Mouse (Mus musculus) limb, embryonic 12.5 days (tissue): ENCODE results near the gene Pard3. TPM values are rescaled to one million over a fixed set of nuclear protein-coding genes. Genes with fewer than 3 reads are reported as not detected.

Experiments
- ATAC-seq: fragments of 200-750 bp; cut with Nextera tagmentation; 2 replicates; pipeline ENCODE4 v1.8.0; 2017; ENCODE audit warnings: low read depth, moderate TSS enrichment; ENCODE audit not compliant: insufficient number of reproducible peaks, insufficient read depth, low FRiP score, low TSS enrichment
- H3K27ac ChIP-seq: fragments of 300-500 bp; sonication (generic); 2 replicates; pipeline ENCODE4 v1.5.1; 2016; ENCODE audit warnings: mild to moderate bottlenecking, moderate library complexity
- H3K27me3 ChIP-seq: fragments of 300-500 bp; sonication (generic); 2 replicates; pipeline ENCODE4 v1.6.1; 2016; ENCODE audit warnings: mild to moderate bottlenecking, moderate library complexity
- H3K36me3 ChIP-seq: fragments of 300-500 bp; sonication (generic); 2 replicates; pipeline ENCODE4 v1.6.1; 2016; ENCODE audit warnings: mild to moderate bottlenecking, moderate library complexity
- H3K4me1 ChIP-seq: fragments of 300-500 bp; sonication (generic); replicated peaks from 2 replicates; pipeline ENCODE4 v1.6.1; 2016
- H3K4me2 ChIP-seq: fragments of 300-500 bp; sonication (generic); 2 replicates; pipeline ENCODE4 v1.6.1; 2016; ENCODE audit warnings: mild to moderate bottlenecking, moderate library complexity
- H3K4me3 ChIP-seq: fragments of 300-500 bp; sonication (generic); replicated peaks from 2 replicates; pipeline ENCODE4 v1.5.1; 2016; ENCODE audit warnings: mild to moderate bottlenecking
- H3K9ac ChIP-seq: fragments of 300-500 bp; sonication (generic); replicated peaks from 2 replicates; pipeline ENCODE4 v1.6.1; 2016; ENCODE audit warnings: mild to moderate bottlenecking, moderate library complexity
- H3K9me3 ChIP-seq: fragments of 300-500 bp; sonication (generic); 2 replicates; pipeline ENCODE4 v1.6.1; 2016; ENCODE audit warnings: mild to moderate bottlenecking, moderate library complexity
- WGBS: fragments of 180-500 bp; shearing (Covaris S2); methylation state at CpG from one replicate; pipeline ENCODE4 v1.1.7; 2016; 5-methylcytosine and 5-hydroxymethylcytosine counted together
- polyA plus RNA-seq: library from polyadenylated mRNA; unstranded; fragments of >200 nt; fragmentation: Nextera tagmentation; extraction: Ambion mirVana; gene quantifications from 2 replicates; pipeline ENCODE4 v1.2.1, GENCODE M21; 2016

Gene Pard3
- polyA plus RNA-seq, 1 experiment from 2014 or later: 50.6 TPM

DNA sequence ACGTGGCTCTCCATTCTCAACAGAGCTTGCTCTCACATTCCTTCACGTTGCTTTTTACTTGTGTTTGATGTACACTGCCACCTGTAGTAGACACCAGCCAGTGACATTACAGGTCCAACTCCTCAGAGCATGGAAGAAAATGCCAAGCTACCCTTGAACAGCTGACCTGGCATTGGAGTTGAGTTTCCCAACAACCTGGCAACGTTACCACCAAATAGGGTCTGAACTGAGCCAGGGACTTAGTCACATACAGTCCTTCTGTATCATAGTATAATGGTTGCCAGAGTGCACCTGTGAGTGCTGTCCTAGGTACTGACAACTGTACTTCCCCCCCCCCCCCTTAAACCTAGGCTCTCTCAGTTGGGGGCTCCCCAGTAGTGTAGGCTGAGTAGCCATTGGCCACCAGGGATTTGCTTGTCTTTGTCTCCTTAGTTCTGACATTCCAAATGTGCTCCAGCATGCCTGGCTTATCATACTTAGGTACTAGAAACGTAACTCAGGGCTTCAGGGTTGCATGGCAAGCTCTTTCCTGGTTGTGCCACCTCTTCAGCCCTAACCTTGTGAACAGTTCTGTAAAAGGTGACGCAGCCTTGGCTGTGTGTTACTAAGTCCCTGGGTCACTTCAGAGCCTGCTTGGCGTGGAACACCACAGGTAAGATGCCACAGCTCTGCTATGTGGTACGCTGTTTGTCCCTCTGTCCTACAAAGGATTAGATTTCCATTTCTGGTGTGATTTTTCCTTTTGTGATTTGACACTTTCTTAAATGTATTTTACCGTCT is 201.2 kb downstream of the Pard3 start:
- H3K36me3 ChIP-seq: no peaks in the 10 kb centered on the region
- no peak overlapping the region for H3K27ac ChIP-seq
- H3K4me1 ChIP-seq: peaks cover 45% of the 10 kb centered on the region
- H3K4me2 ChIP-seq: no peak overlapping the region
- peaks cover 4% of the 10 kb centered on the region; the same call in 1 of the 2 replicates for H3K9me3 ChIP-seq
- H3K27me3 ChIP-seq: no peaks in the 10 kb centered on the region
- WGBS: 78% methylated on average over 8 of the region's 8 CpGs
- no peak overlapping the region for H3K9ac ChIP-seq
- H3K4me3 ChIP-seq: no peak overlapping the region
- ATAC-seq: no peak

DNA sequence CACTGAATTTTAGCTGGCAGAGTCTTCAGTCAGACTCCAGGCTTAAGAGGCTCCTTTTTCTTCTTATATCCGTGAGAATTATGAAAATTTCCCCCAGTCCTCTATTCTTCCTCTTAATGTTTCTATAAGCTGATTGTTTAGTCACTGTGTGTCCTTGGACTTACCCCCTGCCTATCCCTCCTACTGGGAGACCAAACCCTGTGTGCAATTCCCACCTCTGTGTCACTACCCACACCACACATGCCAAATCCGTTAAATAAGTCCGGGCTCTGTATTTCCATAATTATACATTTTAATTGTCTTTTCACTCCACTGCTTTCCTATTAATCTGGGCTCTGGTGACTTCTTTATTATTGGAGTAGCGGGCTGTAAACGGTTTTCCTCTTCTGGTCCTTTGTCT is 203.1 kb downstream of the Pard3 start:
- Histone ChIP-seq H3K36me3 (no peaks in the 10 kb centered on the region), H3K27ac (no peak overlapping the region), H3K9me3 (no peaks in the 10 kb centered on the region), H3K4me3 (no peak overlapping the region), H3K4me1 (peaks cover 45% of the 10 kb centered on the region), H3K4me2 (no peak overlapping the region), H3K9ac (no peak overlapping the region), H3K27me3 (no peaks in the 10 kb centered on the region)
- WGBS: 55% methylated on average over 5 of the region's 5 CpGs
- ATAC-seq: no peak

DNA sequence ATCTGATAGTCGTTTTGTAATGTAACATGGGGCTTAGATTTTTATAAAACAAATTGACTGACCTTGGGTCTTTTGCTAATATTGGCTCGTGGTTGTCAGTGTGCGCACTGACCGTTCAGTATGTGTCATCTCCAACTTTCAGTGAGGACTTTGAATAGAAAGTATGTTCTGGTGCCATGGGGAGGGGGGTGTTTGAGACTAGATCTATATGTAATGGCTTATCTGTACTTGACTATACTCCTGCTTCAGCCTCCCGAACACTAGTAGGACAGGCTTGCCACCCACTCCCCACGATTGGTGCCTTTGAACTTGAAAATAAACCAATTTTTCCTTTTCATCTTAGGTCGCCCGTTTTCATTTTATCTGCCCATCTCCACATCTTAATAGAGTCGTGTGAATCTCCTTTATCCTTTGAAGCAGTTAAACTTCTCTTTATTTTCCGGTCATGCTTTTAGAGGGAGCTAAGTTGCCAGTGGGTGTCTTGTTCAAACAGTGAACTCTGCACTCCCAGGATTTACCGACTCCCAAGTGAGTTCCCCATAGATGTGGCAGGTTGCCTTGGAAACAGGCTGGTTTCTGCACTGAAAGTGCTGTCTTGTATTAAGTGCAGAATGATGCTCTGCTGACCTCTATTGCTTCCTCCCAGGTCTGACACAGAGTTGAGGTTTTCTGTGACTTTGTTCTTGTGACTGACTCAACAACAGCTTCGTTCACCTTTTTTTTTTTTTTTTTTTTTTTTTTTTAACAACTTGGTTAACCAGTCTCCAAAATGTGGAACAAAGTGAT is 204.7 kb downstream of the Pard3 start:
- no peak for ATAC-seq
- WGBS: 74% methylated on average over 12 of the region's 12 CpGs
- no peak overlapping the region for H3K4me3 ChIP-seq

DNA sequence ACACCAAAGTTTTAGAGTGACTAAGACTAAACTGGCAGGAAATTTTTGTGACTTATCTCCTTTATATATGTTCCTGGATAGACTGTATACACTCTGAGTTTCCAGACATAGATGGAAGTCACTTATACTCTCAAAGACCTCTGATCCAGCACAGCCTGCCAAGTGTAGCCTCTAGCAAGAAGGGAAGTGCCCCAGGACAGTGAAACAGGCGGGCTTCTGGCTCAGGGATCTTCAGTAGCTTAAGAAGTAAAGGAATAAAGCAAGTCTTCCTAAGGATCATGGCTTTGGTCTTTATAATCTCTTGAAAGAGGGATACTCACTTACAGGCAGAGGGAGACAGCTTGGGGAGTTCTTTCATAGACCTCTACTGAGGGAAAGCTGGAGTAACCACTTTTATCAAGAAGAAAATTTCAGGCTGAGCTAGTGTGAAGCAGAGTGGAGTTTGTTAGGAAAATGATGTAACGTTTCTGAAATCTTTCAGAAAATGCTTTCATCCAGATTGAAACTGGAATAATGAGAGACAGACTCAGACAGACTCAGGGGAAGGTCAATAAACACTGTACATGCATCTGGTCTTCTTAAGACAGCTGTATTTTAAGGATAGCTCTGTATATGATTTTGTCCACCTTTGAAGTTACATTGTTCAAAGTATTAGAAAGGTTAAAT is 205.5 kb downstream of the Pard3 start:
- ATAC-seq: no peak
- WGBS: 63% methylated on average over 2 of the region's 2 CpGs
- Histone ChIP-seq H3K27me3 (no peaks in the 10 kb centered on the region), H3K27ac (no peak overlapping the region), H3K4me3 (no peak overlapping the region), H3K36me3 (no peaks in the 10 kb centered on the region), H3K9ac (no peak overlapping the region), H3K9me3 (no peaks in the 10 kb centered on the region), H3K4me1 (peaks cover 30% of the 10 kb centered on the region), H3K4me2 (no peak overlapping the region)

More for the DNA sequence above, 204.7 kb downstream of the Pard3 start:
- Histone ChIP-seq H3K4me1 (peaks cover 37% of the 10 kb centered on the region), H3K27ac (no peak overlapping the region), H3K27me3 (no peaks in the 10 kb centered on the region), H3K36me3 (no peaks in the 10 kb centered on the region), H3K9me3 (no peaks in the 10 kb centered on the region), H3K9ac (no peak overlapping the region), H3K4me2 (no peak overlapping the region)

DNA sequence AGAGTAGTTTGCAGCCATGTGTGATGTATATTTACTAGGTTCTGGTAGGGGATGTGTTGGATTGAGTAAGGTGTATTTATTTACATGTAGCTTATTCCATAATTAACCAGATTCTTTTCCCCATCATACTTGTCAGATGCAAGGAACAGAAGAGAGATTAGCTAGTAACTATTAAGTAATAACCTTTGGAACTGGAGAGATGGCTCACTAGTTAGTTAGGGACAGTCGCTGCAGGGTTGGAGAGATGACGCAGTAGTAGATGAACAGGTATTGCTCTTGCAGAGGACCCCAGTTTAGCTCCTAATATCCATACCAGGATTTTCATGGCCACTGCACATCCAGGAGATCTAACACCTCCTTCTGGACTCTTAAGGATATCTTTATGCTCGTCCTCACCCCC is 207.5 kb downstream of the Pard3 start:
- Histone ChIP-seq H3K9me3 (no peaks in the 10 kb centered on the region), H3K36me3 (no peaks in the 10 kb centered on the region), H3K27ac (no peak overlapping the region), H3K4me2 (no peak overlapping the region), H3K9ac (no peak overlapping the region), H3K4me3 (no peak overlapping the region), H3K27me3 (no peaks in the 10 kb centered on the region), H3K4me1 (peaks cover 21% of the 10 kb centered on the region)
- 90% methylated on average over 3 of the region's 3 CpGs for WGBS
- ATAC-seq: no peak

DNA sequence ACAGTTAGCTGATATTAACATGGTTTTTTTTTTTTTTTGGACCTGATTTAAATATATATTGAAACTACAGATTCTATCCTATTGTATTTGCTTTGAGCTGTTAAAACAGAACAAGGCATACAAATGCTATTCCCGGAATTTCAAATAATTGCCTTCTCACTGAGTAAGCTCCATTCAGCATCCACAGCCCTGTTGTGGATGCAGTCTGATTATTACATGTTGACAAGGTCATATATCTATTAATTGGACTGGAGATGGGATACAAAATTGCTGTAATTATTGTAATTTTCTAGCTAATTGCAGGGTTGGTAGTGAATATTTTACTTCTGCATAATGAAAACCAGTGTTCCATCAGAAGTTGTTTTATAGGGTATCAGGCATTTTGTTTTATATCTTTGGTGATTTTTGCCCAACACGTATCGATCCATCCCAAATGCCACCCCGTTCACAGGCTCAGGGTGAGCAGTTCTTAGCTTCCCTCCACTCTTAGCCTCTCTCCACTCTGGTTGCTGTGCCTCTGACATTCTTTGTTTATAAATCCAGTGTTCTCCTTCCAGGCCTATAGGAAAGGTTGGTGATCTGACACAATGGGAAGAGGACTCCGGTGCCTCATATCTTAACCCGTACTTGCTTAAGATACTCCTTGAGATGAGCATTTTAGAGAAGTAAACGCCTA is 216.7 kb downstream of the Pard3 start:
- H3K27me3 ChIP-seq: no peaks in the 10 kb centered on the region
- no peaks in the 10 kb centered on the region for H3K4me1 ChIP-seq
- no peak overlapping the region for H3K9ac ChIP-seq
- H3K4me2 ChIP-seq: no peak overlapping the region
- no peak for ATAC-seq
- WGBS: 88% methylated on average over 7 of the region's 7 CpGs
- no peak overlapping the region for H3K4me3 ChIP-seq
- H3K9me3 ChIP-seq: 0 out of 2 replicates have a peak, but pooled peaks cover under 1% of the 10 kb centered on the region
- H3K36me3 ChIP-seq: peaks cover 10% of the 10 kb centered on the region; the same call in 1 of the 2 replicates
- H3K27ac ChIP-seq: no peak overlapping the region

DNA sequence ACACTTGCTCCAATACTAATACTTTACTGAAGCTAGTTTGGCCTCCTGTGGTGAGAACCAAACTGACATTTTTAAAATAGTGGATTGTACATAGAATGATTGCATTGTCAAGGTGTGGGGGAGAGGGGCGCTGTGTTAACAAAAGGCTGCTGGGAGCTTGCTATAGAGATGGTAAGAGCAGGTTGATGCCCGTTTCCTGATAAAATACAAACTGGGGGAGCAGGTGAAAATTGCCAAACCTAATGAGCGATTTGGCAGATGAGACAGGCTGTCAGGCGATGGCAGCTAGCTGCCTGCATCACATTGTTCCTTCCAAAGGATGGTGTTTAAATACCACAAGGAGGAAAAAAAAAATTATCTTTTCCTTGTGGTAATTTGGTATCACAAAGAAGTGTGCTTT is 217.3 kb downstream of the Pard3 start:
- Histone ChIP-seq H3K27ac (no peak overlapping the region), H3K4me3 (no peak overlapping the region), H3K36me3 (peaks cover 10% of the 10 kb centered on the region; the same call in 1 of the 2 replicates), H3K4me2 (no peak overlapping the region), H3K4me1 (no peaks in the 10 kb centered on the region), H3K9ac (no peak overlapping the region), H3K9me3 (0 out of 2 replicates have a peak, but pooled peaks cover 6% of the 10 kb centered on the region), H3K27me3 (no peaks in the 10 kb centered on the region)
- 89% methylated on average over 4 of the region's 4 CpGs for WGBS
- ATAC-seq: no peak

DNA sequence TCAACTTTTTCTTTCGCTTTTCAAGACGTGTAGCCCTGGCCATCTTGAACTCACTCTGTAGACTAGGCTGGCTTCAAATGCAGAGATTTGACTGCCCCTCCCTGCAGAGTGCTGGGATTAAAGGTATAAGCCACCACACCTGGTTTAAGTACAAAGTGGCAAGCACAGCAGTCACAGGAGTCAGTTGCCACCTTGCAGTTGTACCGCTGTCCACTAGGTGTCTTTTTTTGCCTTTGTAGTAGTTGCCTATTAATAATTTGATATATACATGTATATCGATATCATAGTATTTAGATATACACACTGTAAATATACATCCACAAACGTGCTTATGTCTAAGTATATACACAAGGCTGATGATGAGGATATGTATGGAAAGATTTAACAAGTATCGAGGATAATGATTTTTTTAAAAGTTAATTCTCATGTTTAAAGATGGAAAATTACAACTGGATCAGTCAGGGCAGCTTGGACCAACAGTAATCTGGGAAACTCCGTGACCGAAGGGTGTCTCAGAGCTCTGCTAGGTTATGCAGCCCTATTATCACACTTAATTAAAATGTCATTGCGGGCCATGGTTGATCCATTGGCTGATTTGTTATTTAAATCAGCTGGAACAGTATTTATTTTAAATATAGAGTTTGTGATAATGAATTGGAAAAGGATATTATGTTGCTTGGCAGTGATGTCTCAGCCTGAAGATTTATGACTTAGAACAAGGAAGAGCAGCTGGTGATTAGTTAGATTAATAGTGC is 220.9 kb downstream of the Pard3 start:
- 83% methylated on average over 9 of the region's 9 CpGs for WGBS
- Histone ChIP-seq H3K27ac (no peak overlapping the region), H3K4me3 (no peak overlapping the region), H3K9me3 (0 out of 2 replicates have a peak, but pooled peaks cover 6% of the 10 kb centered on the region), H3K4me2 (no peak overlapping the region), H3K4me1 (no peaks in the 10 kb centered on the region), H3K27me3 (no peaks in the 10 kb centered on the region), H3K36me3 (no peaks in the 10 kb centered on the region), H3K9ac (no peak overlapping the region)
- no peak for ATAC-seq

DNA sequence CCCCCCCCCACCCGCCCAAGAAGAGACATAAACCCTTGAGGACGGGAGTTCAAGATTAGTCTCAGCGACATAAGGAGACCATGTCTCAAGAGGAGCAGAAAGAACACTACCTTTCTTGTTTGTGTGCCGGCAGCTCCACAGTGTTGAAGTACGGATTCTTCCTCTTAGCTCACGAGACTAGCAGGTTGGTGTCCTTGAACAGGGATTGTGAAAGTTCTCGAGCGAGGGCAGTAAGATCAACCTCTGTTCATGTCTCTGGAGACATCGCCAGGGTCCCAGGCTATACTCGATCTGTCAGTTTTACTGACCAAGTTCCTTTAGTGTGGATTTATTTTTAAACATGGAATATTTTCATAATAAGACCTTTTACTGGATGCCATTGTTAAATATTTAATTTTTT is 224.1 kb downstream of the Pard3 start:
- H3K27ac ChIP-seq: no peak overlapping the region
- H3K9ac ChIP-seq: no peak overlapping the region
- no peak overlapping the region for H3K4me2 ChIP-seq
- no peak overlapping the region for H3K4me3 ChIP-seq
- H3K27me3 ChIP-seq: no peaks in the 10 kb centered on the region
- no peaks in the 10 kb centered on the region for H3K4me1 ChIP-seq
- H3K9me3 ChIP-seq: 0 out of 2 replicates have a peak, but pooled peaks cover 6% of the 10 kb centered on the region
- WGBS: 89% methylated on average over 10 of the region's 10 CpGs
- no peaks in the 10 kb centered on the region for H3K36me3 ChIP-seq
- no peak for ATAC-seq

DNA sequence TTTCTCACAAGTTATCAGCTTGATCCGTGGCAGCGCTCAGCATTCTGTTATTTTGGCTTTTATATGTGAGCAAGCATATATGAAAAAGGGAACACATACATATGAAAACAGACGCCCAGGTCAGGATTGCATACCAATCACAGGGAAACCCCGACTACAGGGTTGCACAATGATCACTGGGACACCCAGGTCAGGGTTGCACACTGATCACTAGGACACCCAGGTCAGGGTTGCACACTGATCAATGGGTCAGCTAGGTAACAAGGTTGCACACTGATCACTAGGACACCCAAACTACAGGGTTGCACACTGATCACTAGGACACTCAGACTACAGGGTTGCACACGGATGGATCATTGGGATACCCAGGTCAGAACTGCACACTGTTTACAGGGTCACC is 228.6 kb downstream of the Pard3 start:
- no peaks in the 10 kb centered on the region for H3K4me1 ChIP-seq
- H3K9me3 ChIP-seq: no peaks in the 10 kb centered on the region
- 90% methylated on average over 5 of the region's 5 CpGs for WGBS
- H3K27ac ChIP-seq: no peak overlapping the region
- H3K27me3 ChIP-seq: no peaks in the 10 kb centered on the region
- no peak overlapping the region for H3K4me2 ChIP-seq
- no peaks in the 10 kb centered on the region for H3K36me3 ChIP-seq
- no peak for ATAC-seq
- H3K4me3 ChIP-seq: no peak overlapping the region
- H3K9ac ChIP-seq: no peak overlapping the region
